Mouse (Mus musculus) embryo, embryonic 10.5 days (tissue): ENCODE measurements at regions not wholly inside any gene's neighbourhood (a gene's known extent, or its start where the extent isn't known, plus 50 kb on each side); places are given as distances from the start of the nearest gene placed in this dataset.
A peak's percentile ranks its signal among the peaks of the same experiment; 100 is the strongest.

Experiments used
- DNase-seq: peaks from one replicate; pipeline ENCODE4 v3.0.0-alpha.2; 2015; ENCODE audit warnings: low spot score

- DNase-seq = peak; percentile 81
Observed at GRCm38 (mm10) chr13:4662336-4663101, 53.5 kb upstream of the Akr1e1 start.
